Mouse (Mus musculus) embryonic fibroblast, embryonic 13.5 days (primary cell): ENCODE results near the gene Parp11.

Source experiments
- CTCF ChIP-seq: IDR thresholded peaks from 2 replicates; pipeline ENCODE4 v1.5.1; 2011; ENCODE audit warnings: mild to moderate bottlenecking, control low read depth, low read length, moderate library complexity, borderline replicate concordance; ENCODE audit not compliant: insufficient read depth
- POLR2A ChIP-seq: IDR thresholded peaks from 2 replicates; pipeline ENCODE4 v1.6.1; 2011; ENCODE audit warnings: low read depth, mild to moderate bottlenecking, control low read depth, low read length, moderate library complexity

GRCm38 (mm10) chr6:127425095-127425494 lies 21.5 kb upstream of the Parp11 start:
- TF ChIP-seq CTCF = no peak
- TF ChIP-seq POLR2A = no peak
